ENCODE assay signal across 13 mouse cellular contexts in genomic region chr16:74795360-74796302, GRCm38 (mm10).
DNase-seq lines count a peak whose midpoint lies in the region; ATAC-seq lines count a peak whose summit lies in the region.
"Had no signal": no experiment of that assay in that cellular context is flagged by ENCODE, and none has a peak within 500 bp of the region (broad histone marks: within the 10 kb centered on the region; RNA-seq: fewer than 3 reads in every experiment).

No protein-coding gene starts in this region.

- ATAC-seq in kidney, embryonic 15.5 days (replicated peaks; ENCODE audit: low FRiP score): peak; percentile 79
- ATAC-seq in embryonic facial prominence, embryonic 11.5 days (replicated peaks; ENCODE audit: insufficient number of reproducible peaks, low FRiP score, low TSS enrichment, low read depth): peak; percentile 34; the same call in 1 of the 2 replicates

- no peaks in the 10 kb centered on the region for H3K36me3 ChIP-seq in kidney, embryonic 15.5 days
- no peaks in the 10 kb centered on the region for H3K36me3 ChIP-seq in embryonic facial prominence, embryonic 11.5 days (replicated peaks; ENCODE audit: control insufficient read depth, insufficient read depth, low read depth, low read length)
- H3K36me3 ChIP-seq: limb, embryonic 15.5 days had no signal

- H3K4me1 ChIP-seq in kidney, embryonic 15.5 days: no peaks in the 10 kb centered on the region
- H3K4me1 ChIP-seq in embryonic facial prominence, embryonic 11.5 days (ENCODE audit: control insufficient read depth, insufficient read depth, low read length): no peaks in the 10 kb centered on the region

- H3K4me2 ChIP-seq in kidney, embryonic 15.5 days: no peak overlapping the region
- H3K4me2 ChIP-seq in embryonic facial prominence, embryonic 11.5 days (ENCODE audit: low read depth, low read length): no peak overlapping the region
- H3K4me2 ChIP-seq: limb, embryonic 15.5 days had no signal

- no peak overlapping the region for H3K27ac ChIP-seq in kidney, embryonic 15.5 days
- no peak overlapping the region for H3K27ac ChIP-seq in embryonic facial prominence, embryonic 11.5 days (replicated peaks; ENCODE audit: low read depth, low read length)
- H3K27ac ChIP-seq: limb, embryonic 15.5 days had no signal

- H3K27me3 ChIP-seq in kidney, embryonic 15.5 days: no peaks in the 10 kb centered on the region; the same call in 1 of the 2 replicates
- no peaks in the 10 kb centered on the region for H3K27me3 ChIP-seq in embryonic facial prominence, embryonic 11.5 days (ENCODE audit: control insufficient read depth, insufficient read depth, low read length)
- H3K27me3 ChIP-seq: limb, embryonic 15.5 days had no signal

- WGBS in kidney, embryonic 15.5 days: 34% methylated on average over 5 of the region's 5 CpGs
- WGBS in embryonic facial prominence, embryonic 11.5 days: 33% methylated on average over 5 of the region's 5 CpGs

- intact Hi-C loops in left cerebral cortex, postnatal 36 days (cut with DNase I): no loop called here

- no peak overlapping the region for H3K9ac ChIP-seq in kidney, embryonic 15.5 days
- no peak overlapping the region for H3K9ac ChIP-seq in embryonic facial prominence, embryonic 11.5 days (replicated peaks; ENCODE audit: low read length)
- H3K9ac ChIP-seq: limb, embryonic 15.5 days had no signal

- DNase-seq in kidney, adult 9 months: no peak
- DNase-seq in embryo, embryonic 10.5 days (ENCODE audit: low spot score): peak; percentile 59
- peak; percentile 2 for DNase-seq in embryonic facial prominence, embryonic 11.5 days (ENCODE audit: low spot score)
- DNase-seq in mesoderm, embryonic 11.5 days (ENCODE audit: low read depth, low spot score): peak; percentile 76
- no peak for DNase-seq in left cerebral cortex, postnatal 36 days (ENCODE audit: low spot score in 2 of 2)
- DNase-seq in left cerebral cortex, adult 18-20 months (ENCODE audit: low spot score in 2 of 2): no peak
- DNase-seq: cerebellum, adult 18-20 months; gastrocnemius, postnatal 14 days; kidney, postnatal 14 days; lung, adult 18-20 months; thymus, postnatal 36 days had no signal

- H3K4me3 ChIP-seq in kidney, embryonic 15.5 days (replicated peaks): no peak overlapping the region
- no peak overlapping the region for H3K4me3 ChIP-seq in embryonic facial prominence, embryonic 11.5 days (ENCODE audit: low read depth, low read length)
- H3K4me3 ChIP-seq: limb, embryonic 15.5 days had no signal

- no peaks in the 10 kb centered on the region for H3K9me3 ChIP-seq in kidney, embryonic 15.5 days (replicated peaks)
- H3K9me3 ChIP-seq in embryonic facial prominence, embryonic 11.5 days (replicated peaks; ENCODE audit: control insufficient read depth, low read length): no peaks in the 10 kb centered on the region
- H3K9me3 ChIP-seq: limb, embryonic 15.5 days had no signal

Comparison
In these comparisons a context has a peak if more than half of its experiments do, and no peak if none do; other contexts are left out.
1. DNase-seq: peak in embryo, embryonic 10.5 days (single experiment), embryonic facial prominence, embryonic 11.5 days (single experiment) and mesoderm, embryonic 11.5 days (single experiment); none in kidney, adult 9 months (single experiment), left cerebral cortex, postnatal 36 days (0 of 2) and left cerebral cortex, adult 18-20 months (0 of 2).